Mouse (Mus musculus): ENCODE results near the gene Calhm6.

Calhm6 gene

DNA sequence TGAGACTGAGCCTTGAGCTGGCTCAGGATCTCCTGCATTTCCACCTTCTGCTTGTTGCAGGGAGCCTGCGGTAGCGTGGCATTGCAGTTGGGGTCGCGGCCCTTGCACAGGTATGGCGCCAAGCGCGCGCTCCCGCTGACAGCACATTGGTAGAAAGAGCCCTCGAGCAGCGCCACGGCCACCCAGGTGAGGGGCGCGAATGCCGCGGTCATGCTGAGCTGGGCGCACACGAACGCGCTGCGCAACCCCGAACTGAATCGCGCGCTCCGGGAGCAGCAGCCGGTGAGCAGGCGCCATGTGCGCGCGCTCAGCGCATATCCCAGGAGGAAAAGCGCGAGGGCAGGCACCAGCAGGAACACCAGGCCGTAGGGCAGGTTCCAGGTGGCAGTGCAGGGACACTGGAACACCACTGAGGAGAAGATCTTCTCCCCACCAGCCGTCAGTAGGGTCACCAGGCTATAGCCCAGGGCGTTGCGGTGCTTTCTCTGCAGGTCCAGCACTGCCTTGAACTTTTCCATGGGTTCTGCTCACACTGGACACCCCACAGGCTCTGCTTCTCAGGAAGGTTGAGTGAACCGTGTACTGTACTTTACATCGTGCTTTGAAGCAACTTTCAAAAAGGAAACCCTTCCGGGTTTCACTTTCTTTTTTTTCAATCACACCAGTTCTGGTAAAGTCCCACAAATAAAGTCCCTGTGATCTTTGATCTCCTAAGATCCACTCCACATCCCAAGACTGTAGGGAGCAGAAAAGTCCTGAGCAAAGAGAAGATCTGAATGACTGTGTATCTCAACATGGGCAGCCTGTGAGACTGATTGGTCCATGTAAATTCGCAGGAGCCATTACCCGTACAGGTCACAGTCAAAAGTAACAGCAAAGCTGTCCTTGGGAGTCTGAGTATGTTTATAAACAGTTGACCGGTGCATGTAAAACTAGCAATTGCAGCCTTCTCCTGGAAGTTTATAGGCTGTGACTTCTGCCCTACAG is at the start of gene Calhm6:
Calhm6 (minus strand) TSS at position 593 of the 987 bp plus-strand sequence.
- DNase-seq (ENCODE audit: low read depth) = no peak

DNA sequence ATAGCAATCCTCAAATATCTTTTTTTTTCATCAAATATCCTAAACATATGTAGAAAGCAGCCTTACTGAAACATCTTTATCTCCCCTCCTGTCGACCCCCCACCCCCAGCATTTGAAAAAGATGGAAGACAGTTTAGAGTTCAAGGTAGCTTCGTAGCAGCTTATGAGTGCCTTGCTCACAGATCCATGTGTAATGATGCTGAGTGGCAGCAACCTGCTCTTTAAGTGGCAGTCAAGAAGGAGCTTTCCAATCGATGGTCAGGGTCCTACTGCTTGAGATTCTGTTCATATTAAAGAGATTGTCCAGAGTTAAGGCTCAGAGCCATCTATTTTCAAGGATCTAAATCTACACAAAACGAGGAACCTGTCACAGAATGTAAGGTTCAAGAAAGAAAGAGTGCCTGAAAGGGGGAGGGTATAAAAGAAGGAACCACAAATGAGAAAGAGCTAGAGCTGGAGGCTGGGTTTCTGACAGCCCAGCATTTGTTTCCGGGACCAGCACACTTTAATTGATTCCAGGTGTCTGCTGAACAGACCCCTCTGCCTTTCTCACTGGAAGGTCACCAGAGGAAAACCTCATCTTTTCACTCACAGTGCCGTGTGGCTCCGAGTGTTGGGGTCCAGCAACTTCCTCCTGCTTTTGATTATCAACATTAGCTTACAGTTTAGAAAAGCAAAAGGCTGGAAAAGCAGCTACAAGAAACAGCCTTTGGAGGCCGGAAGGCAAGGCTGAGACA is 48.3 kb upstream of the Calhm6 start:
- peak; percentile 54 for DNase-seq (ENCODE audit: low read depth)

DNA sequence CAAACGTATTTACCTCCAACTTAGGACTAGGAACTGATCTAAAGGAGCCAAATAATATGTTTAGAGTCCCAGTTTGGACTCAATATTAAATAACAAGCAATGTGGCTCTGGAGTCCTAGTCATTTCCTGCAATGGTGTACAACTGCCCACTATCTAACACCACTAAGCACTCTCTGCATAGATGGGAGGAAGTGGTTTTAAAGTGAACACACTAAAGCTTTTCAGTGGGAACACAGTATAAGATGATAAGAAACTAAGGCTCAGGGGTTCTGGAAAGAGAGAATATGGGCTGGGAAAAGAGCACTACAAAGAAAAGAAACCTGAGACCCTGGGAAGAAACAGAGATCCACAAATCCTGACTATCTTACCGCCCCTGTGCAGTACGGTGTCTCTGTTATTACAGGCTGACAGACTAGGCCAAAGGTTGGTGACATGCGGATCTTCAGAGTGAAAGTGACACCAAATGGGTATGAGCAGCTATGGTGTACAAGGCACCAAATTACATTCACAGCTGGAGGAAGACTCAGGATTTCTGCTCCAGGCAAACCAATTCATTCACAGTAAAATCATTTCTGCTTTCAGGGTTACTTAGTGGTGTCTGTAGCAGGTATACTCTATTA is 45.0 kb upstream of the Calhm6 start:
- DNase-seq (ENCODE audit: low read depth) = no peak

DNA sequence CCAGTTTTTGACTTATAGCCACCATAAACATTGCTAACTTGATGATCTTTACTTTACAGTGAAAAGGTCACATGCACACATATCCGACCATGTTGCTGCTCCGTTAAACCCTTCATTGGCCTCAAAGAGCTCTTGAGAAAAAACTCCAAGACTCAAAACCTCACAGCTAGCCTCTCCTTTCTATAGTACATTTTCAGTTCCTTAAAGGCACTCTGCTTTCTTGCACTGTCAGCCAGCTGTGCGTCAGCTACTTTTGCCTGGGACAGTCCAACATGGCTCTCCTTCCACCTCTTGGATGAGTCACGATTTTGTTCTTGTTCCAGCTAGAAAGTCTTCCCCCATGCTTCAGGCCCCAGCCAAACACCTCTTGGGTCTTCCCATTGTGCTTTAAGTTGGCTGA is 43.9 kb upstream of the Calhm6 start:
- DNase-seq (ENCODE audit: low read depth) = peak; percentile 35

DNA sequence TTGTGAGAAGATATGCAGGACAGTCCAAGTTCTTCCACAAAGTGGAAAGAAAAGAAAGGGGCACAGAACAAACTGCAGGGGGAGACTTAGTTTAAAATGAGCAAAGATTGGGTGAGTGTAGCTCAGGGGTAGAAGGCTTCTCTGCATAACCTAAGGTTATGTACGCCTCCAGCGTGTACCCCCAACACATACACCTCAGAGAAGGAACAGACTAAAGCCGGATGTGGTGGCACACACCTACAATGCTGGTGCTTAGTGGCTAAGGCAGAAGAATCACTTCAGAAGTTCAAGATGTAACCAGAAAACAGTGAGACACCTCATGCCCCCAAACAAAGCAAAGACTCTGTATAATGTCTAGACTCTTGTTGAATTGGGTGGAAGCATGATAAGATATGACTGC is 43.4 kb upstream of the Calhm6 start:
- no peak for DNase-seq (ENCODE audit: low read depth)

DNA sequence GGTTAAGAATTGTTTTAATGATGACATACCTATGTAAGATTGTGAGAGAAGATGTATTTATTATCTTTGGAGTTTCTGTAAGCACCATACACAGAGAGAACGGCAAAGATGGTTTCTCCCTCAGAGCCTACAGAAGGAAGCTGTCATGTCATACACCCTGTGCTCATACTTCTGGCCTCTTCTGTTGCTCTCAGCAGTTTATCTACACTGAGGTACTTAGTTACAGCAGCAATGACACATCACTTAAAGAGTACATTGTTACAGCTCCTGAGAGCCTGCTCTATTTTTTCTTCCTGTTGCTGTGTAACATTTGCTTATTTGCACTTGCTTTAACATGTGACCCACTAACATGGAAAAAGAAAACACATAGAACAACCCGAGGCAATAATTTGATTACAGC is 39.2 kb upstream of the Calhm6 start:
- DNase-seq (ENCODE audit: low read depth) = no peak

DNA sequence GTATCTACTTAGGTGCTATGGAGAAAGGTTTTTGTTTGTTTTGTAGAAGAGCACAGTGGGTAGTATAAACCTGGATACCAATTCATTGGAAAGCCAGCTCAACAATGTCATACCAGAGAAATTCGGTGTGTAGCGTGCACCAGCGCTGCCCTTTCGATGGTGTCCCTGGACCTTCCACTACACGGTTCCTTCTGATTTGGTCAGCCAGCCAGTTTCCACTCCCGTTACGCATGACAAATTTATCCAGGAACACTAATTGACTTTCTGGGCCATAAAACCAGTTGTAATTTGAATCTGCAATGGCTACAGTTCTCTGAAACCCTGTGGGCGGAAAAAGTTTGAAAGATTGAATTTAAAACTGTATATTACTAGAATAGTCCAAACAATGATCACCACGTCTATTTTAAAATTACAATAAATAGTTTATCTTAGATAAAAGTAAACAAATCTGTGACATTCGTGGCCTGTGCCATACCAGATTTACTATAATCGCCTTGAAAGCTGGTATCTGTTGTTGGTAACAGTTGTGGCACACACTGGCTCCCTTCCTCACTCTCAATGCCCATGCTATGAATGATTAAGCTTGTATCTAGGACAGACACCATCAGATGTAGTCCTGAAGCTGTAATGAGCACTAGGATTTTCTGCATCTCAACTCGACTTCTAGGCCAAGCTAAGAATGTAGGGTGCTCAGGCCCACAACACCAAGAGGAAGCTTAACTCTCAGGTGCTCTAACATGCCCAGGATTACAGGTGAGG is 28.2 kb upstream of the Calhm6 start:
- no peak for DNase-seq (ENCODE audit: low read depth)

DNA sequence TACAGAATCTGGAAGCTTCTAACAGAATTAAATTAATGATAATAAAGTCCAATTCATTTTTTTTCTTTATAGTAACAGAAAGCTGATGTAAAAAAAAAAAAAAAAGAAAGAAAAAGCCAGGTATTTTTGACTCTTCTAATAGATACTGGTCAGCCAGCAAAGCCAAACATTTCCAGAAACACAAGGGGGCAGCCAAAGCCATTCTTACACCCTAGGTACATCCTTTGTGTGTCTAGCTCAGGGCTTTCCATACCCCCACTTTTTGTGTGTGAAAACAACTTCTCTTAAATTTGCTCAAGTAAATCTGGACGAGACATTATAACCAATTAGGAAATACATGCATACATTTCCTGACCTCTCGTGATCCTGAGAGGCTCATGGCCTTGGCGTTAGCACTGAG is 24.0 kb upstream of the Calhm6 start:
- peak; percentile 73 for DNase-seq (ENCODE audit: low read depth)

DNA sequence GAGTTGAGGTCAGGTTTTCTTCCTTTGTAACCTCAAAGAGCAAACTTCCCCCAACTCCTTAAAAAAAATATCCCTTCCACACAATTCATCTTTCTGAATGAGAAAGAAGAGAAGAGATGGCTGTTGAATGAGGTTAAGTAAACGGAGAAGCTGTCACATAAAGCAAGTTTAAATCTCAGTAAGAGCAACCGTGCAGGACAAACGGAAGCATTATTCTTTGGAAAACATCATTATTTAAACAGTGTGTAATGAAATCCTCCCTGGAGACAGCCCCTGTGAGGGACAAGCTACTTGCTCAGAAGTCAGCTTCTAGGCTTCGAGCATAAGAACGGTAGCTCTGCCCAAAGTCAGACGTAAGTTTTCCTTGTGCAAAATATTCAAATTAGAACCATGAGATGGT is 22.7 kb upstream of the Calhm6 start:
- DNase-seq (ENCODE audit: low read depth) = no peak

DNA sequence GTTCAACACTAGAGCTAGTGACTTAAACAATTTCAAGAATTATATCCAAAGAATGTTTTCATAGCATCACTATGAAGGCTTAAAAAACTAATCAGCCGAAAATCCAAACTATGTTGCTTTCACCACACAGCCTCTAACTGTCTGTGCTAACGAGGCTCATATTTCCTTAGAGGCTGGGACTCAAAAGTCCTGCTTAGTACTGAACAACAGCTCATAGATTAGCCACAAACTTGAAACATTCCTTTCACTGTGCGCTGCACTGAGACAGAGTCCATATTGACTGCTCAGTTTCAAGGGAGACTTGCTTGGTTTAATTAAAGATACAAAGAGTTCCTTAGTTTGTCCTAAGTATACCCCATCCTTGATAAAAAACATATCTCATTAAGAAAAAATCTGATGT is 22.0 kb upstream of the Calhm6 start:
- no peak for DNase-seq (ENCODE audit: low read depth)

DNA sequence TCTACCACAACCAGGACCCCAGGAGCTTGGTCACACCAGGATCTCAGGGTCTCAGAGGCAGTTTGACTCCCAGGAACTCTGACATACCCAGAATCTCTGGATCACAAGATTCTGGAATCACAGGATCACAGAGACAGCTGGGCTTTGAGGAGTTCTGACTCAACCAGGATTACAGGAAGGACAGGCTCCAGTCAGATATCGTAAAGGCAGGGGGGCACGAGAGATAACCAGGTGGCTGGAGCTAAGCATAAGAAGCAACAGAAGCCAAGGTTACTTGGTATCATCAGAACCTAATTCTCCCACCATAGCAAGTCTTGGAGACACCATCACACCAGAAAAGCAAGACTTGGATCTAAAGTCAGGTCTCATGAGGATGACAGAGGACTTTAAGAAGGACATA is 13.9 kb upstream of the Calhm6 start:
- no peak for DNase-seq (ENCODE audit: low read depth)

DNA sequence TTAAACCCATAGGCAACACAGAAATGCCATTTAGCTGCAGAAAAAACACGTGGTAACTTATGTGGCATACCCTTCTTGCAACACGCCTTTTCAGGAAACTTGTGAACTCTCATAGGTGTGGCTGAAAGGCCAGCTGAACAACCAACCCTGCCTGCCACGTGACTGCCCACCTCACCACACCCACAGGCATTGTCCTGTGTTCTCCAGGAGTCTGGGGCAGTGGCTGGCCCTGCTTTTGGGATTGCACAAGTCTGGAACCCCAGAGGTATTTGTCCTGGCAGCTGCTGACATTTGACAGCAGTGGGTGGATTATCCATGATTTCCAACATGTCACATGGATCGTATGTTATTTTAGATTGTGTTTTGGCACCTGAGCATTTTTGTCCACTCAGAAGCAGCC is 12.0 kb upstream of the Calhm6 start:
- no peak for DNase-seq (ENCODE audit: low read depth)

DNA sequence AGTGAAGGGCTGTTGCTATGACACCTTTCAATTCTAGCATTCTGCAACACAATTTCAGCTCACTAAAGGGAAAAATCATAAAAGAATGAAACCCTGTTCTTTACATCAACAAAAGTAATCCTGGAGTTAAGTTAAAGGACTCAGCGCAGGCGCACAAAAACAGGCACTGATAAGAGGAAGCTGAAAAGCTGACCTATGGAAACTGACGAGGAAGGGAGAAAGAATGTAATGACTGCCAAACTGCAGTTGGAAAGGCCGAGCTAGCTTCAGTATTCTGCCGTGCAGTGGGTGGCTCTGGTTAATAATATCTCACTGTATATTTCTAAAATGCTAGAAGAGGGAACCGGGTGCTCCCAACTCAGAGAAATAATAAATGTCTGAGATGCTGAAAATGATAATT is 10.2 kb upstream of the Calhm6 start:
- no peak for DNase-seq (ENCODE audit: low read depth)

DNA sequence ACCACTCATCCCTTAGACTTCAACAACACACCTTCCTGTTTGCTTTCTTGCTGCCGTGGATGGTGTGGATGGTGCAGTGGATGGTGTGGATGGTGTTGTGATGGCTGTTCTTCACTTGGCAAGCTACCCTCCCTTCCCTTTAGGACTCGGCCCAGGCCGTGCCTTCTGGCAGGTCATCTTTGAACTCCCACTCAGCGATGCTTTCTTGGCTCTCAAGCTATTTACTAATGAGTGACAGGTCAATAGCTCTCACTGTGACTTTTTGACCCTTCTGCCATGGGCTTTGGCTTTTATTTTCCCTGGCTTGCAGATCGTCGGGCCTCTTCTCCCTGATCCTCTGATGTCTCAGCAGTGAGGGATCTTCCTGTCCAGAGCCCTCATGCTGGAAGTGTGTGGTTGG is 8.6 kb upstream of the Calhm6 start:
- DNase-seq (ENCODE audit: low read depth) = no peak

DNA sequence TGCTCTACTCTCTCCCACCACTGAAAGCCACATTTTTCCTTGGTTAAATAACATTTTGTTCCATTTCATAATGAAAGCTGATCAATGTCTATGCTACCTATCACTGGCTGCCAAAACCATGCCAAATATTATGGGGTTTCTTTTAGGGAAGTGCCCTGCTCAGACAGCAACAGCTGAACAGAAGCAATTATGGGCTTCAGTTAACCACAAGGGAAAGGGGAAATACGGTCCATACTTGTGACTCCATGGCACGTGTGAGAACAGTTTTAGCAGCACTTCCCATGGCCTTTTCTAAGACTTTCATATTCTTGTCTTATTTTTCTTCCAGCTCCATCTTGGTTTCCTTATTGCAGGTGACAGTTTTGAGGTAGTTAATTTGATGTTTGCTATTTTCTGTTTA is 3.6 kb upstream of the Calhm6 start:
- DNase-seq (ENCODE audit: low read depth) = no peak

DNA sequence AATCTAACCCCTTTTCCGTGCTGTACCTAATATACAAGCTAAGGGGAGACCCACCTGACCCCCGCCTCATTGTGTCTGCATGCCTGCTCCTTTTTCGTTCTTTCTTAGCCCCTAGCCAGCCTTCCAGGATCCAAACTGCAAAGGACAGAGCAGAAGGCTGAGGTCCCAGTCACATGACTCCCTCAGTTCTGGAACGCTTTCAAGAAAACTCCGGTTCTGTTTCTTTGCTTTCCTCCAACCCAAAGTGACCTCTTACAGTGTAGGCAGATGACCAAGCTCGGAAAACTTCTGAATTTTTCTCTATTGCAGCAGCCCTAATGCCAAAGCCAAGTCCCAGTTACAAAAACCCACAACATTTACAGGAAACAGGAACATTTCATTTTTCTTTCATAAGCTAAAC is 607 bp upstream of the Calhm6 start:
- peak; percentile 83 for DNase-seq (ENCODE audit: low read depth)

DNA sequence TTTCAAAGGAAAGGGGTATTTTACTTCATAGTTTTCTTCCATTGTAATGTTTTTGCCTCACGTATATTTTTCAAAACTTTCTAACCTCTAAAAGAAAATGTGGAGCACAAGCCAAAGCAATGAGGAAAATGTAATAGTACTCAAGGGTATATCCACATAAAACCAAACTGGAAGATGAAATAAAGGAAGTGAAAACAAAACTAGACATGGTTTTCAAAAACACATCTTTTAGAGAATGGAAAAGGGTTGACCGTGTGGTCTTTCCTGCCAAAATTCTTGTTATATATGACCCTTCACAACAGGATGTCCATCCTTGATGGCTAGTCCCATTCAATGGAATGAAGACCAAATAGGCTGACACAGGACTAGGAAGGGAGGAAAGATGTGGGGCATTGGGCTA is 9.4 kb downstream of the Calhm6 start:
- no peak for DNase-seq (ENCODE audit: low read depth)

DNA sequence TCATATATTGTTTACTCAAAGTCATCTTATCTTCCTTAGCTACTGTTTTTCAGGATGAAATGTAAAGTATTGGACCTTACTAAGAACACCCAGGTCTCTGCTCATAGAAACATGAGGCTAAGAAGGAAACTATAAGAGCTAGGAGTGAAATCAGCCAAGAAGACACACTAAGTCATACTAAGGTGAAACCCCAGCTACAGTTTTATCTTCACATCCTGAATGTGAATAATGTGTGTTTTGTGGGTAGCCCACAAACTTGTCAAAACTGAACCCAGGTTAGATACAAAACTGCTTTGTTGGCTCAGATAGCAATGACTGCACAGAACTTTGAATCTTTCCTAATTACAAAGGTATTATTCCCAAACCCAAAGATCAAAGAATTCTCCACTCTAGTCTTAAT is 10.0 kb downstream of the Calhm6 start:
- DNase-seq (ENCODE audit: low read depth) = no peak

DNA sequence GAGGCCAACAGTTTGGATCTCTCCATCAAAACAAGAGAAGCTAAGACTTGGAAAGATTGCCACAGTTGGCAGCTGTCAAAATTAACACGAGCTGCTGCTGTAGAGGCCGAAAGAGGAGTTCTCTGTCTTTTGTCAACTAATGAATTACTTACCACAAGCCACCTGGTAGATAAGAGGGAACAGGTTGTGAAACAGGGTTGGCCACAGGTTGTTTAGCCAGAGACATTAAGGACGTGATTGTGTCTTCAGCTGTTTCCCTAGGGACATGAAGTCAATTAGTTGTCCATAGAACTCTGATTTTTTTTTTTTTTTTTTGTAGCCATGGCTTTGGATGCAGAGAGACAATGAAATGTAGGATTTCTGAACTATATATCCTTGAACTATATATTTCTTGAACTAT is 10.7 kb downstream of the Calhm6 start:
- DNase-seq (ENCODE audit: low read depth) = no peak

DNA sequence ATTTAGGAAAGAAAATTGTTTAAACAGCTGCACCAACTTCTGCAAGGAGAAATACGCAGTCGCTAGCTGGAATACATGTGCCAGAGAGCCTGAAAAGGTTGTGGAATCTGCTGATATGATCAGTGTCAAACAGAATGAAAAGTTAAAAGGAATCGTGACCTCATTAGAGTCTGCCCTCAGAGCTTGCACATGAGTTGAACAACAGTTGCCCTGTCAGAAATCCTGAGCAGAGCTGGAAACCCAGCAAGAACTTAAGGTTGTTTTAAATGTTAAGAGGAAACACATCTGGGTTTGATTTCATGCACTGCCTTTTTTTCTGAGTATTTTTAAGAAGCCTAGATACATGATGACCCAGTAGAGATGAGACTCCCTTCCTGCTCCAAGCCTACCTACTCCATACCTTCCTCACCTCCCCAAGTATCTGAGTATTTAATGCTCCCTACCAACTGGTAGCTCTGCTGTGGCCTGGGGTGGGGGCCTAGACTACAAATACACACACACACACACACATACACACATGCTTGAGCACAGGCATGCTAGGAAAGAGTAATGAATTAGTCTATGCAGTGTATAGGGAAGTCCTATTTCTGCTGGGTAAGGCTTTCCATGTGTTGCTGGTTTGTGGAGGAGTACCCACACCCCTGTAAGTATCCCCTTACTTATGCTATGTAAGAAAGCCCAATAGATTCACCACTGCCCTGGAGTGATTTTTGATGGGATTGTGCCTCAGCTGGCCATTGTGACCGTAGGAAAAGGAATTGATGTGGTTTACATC is 15.6 kb downstream of the Calhm6 start:
- DNase-seq (ENCODE audit: low read depth) = peak; percentile 56

DNA sequence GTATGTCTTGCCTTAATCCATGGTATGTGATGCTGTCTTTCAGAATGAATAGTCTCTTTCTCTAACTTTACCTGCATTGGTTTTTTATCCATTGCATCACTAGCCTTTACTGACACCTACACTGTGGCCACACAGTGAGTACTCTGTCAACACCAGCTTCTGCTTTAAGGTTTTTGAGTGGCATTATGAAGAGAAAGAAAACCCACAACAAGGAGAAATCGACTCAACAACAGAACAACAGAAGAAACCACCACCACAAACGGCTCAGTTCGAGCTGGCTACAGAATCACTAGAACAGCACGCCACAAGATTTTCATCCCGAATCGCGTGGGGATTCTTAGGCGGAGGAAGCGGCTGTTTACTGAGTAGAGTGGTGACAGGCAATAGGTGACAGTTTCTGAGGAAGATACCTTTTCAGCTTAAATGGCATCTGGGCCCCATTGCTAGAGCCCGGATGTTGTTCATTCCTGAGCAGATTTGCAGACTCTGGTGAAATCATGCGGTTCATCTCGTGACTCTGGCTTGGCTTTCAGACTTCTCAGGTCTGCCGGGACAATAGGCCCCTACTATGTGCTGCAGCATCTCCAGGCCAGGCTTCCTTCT is 16.8 kb downstream of the Calhm6 start:
- no peak for DNase-seq (ENCODE audit: low read depth)

Measured in NIH3T3 (cell line).